Mouse (Mus musculus): ENCODE results near the gene Teddm1b. TPM values are rescaled to one million over a fixed set of nuclear protein-coding genes. Genes with fewer than 3 reads are reported as not detected.
"Not testable (repeated sequence)": the region's sequence is repeated elsewhere in the genome, so short reads cannot be mapped to it uniquely, and the experiment has no call there.

Teddm1b gene
- 0.46 and 0.49 TPM in 2 replicates for polyA plus RNA-seq (2015; fragmentation: Nextera tagmentation; extraction: Ambion mirVana)

DNA sequence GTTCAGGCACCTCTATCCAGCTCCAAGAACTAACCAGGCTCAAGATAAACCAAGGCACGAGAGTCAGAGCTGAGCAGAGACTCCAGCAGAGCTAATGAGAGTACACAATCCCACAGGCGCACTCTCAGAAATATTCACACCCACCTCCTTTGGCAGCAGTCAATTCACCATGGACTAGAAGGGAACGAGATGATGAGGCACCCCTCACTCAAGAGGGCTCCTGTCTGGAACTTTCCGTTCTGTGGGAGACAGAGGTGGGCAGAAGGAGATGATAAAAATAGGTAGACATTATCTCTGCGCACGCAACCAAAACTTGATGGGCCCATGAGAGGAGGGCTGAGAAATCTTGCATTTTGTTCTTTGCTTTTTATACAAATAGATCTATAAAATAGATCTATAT, at the start of gene Teddm1b:
Teddm1b (plus strand) TSS at position 301 of the 400 bp plus-strand sequence.
- ATAC-seq (ENCODE audit: insufficient number of reproducible peaks, low FRiP score, low TSS enrichment, low read depth) = no peak
- H3K9me3 ChIP-seq (replicated peaks) = no peaks in the 10 kb centered on the region
- 85% methylated on average over 6 of the region's 6 CpGs for WGBS
- no peaks in the 10 kb centered on the region for H3K27me3 ChIP-seq
- no peak within 1 kb of the TSS for H3K4me2 ChIP-seq (replicated peaks)
- H3K4me1 ChIP-seq = no peaks in the 10 kb centered on the region
- no peak within 1 kb of the TSS for H3K9ac ChIP-seq
- no peak within 1 kb of the TSS for H3K4me3 ChIP-seq (replicated peaks)
- H3K27ac ChIP-seq (replicated peaks) = no peak within 1 kb of the TSS
- H3K36me3 ChIP-seq = no peaks in the 10 kb centered on the region

DNA sequence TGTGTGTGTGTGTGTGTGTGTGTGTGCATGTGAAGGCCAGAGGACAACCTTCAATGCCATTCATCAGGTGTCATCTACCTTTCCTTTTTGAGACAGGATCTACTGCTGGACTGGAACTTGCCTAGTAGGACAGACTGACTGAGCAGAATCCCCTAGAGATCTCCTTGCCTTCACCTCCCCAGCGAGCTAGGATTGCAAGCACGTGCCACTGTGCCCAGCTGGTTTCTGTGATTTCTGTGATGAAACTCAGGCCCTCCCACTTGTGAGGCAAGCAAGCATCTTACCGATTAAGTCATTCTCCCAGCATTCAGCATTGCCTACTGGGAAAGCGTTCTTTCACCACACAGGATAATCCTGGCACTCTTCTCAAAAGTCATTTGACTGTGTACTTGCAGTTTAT, 43.4 kb upstream of the Teddm1b start:
- Histone ChIP-seq H3K36me3 (no peaks in the 10 kb centered on the region), H3K27me3 (no peaks in the 10 kb centered on the region), H3K9me3 (replicated peaks) (no peaks in the 10 kb centered on the region), H3K4me2 (replicated peaks) (no peak overlapping the region), H3K4me1 (no peaks in the 10 kb centered on the region), H3K27ac (replicated peaks) (no peak overlapping the region), H3K9ac (no peak overlapping the region), H3K4me3 (replicated peaks) (no peak overlapping the region)
- no peak for ATAC-seq (ENCODE audit: insufficient number of reproducible peaks, low FRiP score, low TSS enrichment, low read depth)
- WGBS = 65% methylated on average over 4 of the region's 4 CpGs

DNA sequence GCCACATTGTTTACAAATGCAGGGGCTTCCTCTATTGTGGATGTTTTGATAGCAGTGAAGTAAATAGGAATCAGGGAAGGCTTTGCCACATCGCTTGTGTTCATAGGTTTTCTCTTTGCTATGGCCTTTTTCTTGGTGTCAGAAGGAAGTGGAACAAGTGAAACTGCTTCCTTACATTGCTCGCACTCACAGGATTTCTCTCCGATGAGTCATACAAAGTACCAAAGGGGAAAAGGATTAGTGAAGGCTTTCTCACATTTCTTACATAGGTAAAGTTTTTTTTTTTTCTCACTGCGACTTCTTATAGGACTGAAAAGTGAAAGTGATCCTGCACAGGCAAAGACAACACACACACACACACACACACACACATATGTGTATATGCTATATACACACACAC, 38.1 kb upstream of the Teddm1b start:
- H3K9me3 ChIP-seq (replicated peaks) = no peaks in the 10 kb centered on the region
- H3K36me3 ChIP-seq = no peaks in the 10 kb centered on the region
- H3K4me3 ChIP-seq (replicated peaks) = no peak overlapping the region
- H3K27me3 ChIP-seq = no peaks in the 10 kb centered on the region
- WGBS = 58% methylated on average over 4 of the region's 4 CpGs
- no peaks in the 10 kb centered on the region for H3K4me1 ChIP-seq
- H3K27ac ChIP-seq (replicated peaks) = no peak overlapping the region
- ATAC-seq (ENCODE audit: insufficient number of reproducible peaks, low FRiP score, low TSS enrichment, low read depth) = no peak
- H3K9ac ChIP-seq = no peak overlapping the region
- H3K4me2 ChIP-seq (replicated peaks) = no peak overlapping the region

DNA sequence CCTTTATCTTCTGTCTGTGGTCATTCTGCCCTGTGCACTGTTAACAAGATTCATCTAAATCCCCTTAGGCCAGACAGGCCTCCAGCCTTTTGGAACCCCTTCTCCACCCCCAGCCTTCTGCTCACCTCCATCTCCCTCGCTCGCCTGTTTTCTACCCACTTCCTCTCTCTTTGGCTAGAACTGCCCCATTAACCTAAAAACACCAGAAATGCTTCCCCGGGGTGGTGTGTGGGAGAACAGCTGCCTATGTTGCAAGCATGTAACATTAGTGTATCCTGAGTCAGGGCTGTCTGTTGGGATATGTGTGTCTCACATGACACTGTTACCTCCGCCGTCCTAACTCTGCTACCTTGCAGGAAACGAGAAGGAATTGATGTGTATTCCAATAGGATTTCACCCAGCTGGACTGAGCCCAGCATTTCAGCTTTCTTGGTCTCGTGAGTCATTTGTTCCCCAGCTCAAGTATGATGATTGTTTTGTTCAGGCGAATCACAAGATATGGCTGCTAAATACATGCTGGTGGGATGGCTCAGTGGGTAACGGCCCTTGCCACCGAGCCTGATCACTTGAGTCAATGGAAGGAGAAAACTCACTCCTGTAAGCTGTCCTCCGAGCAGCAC, 31.9 kb upstream of the Teddm1b start:
- Histone ChIP-seq H3K4me2 (replicated peaks) (no peak overlapping the region), H3K4me1 (no peaks in the 10 kb centered on the region), H3K36me3 (no peaks in the 10 kb centered on the region), H3K9me3 (replicated peaks) (no peaks in the 10 kb centered on the region), H3K27ac (replicated peaks) (no peak overlapping the region), H3K9ac (no peak overlapping the region), H3K4me3 (replicated peaks) (no peak overlapping the region), H3K27me3 (no peaks in the 10 kb centered on the region)
- WGBS = 77% methylated on average over 11 of the region's 11 CpGs
- no peak for ATAC-seq (ENCODE audit: insufficient number of reproducible peaks, low FRiP score, low TSS enrichment, low read depth)

DNA sequence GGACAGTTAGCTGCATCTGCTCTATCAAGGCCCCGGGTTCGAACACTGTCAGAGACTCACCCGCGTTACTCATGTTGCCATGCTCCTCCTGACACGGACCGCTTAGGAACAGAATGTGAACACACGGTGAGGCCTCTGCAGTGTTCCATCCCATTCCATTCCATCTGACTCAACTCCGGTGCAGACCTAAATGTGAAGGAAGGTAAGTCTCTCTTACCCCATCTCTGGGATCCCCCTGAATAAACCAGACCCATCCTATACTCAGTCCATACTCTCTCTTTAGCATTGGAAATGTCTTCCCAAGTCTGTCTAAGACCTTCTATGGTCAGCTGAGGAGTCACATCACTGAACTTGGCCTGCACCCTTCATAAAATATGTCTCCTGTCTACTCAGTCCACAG, 30.1 kb upstream of the Teddm1b start, which contains the start of gene Rgsl1:
Rgsl1 (minus strand) TSS at position 101 of the 400 bp plus-strand sequence.
- no peak for ATAC-seq (ENCODE audit: insufficient number of reproducible peaks, low FRiP score, low TSS enrichment, low read depth)
- no peak within 1 kb of the TSS for H3K4me3 ChIP-seq (replicated peaks)
- 95% methylated on average over 8 of the region's 8 CpGs for WGBS
- no peaks in the 10 kb centered on the region for H3K9me3 ChIP-seq (replicated peaks)
- no peaks in the 10 kb centered on the region for H3K27me3 ChIP-seq
- H3K36me3 ChIP-seq = no peaks in the 10 kb centered on the region
- H3K4me2 ChIP-seq (replicated peaks) = no peak within 1 kb of the TSS
- H3K27ac ChIP-seq (replicated peaks) = no peak within 1 kb of the TSS
- H3K4me1 ChIP-seq = no peaks in the 10 kb centered on the region
- no peak within 1 kb of the TSS for H3K9ac ChIP-seq

DNA sequence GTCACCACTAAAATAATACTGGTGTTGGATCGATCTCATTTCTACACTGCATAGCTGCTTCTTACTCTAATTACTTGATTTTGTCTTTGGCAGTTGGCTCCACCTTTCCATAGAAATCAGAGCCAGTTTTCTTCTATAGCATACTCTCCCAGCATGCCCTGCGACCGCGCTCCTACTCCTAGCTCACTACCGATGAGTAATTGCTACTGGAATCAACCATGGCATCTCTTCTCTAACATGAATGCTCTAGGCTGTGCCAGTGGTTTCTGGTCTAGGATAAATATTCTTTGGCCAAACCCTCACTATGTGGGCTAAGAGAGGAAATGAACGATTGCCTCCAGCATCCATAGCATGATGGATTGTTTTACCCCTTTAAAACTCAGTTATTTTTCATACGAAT, 27.7 kb upstream of the Teddm1b start:
- H3K27ac ChIP-seq (replicated peaks) = no peak overlapping the region
- no peaks in the 10 kb centered on the region for H3K36me3 ChIP-seq
- H3K4me3 ChIP-seq (replicated peaks) = no peak overlapping the region
- H3K27me3 ChIP-seq = no peaks in the 10 kb centered on the region
- no peaks in the 10 kb centered on the region for H3K4me1 ChIP-seq
- H3K4me2 ChIP-seq (replicated peaks) = no peak overlapping the region
- no peaks in the 10 kb centered on the region for H3K9me3 ChIP-seq (replicated peaks)
- no peak for ATAC-seq (ENCODE audit: insufficient number of reproducible peaks, low FRiP score, low TSS enrichment, low read depth)
- H3K9ac ChIP-seq = no peak overlapping the region
- 81% methylated on average over 7 of the region's 7 CpGs for WGBS

DNA sequence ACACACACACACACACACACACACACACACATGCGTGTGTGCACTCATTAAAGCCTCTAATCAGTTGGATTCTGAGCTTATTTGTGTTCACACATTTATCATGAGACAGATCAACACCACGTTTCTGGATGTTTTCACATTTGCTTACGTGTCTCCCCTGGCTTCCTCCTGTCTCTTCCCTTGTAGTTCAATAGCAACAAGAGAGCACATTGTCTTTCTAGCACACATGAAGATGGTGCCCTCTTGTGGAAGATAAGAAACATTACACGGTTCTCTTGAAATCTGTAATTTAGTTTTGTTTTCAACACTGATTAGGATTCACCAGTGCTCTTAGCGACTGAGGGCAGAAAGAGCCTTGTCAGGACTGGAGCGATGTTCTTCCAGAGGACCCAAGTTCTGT, 27.3 kb upstream of the Teddm1b start:
- H3K9ac ChIP-seq = no peak overlapping the region
- H3K36me3 ChIP-seq = no peaks in the 10 kb centered on the region
- no peak; the same call in 1 of the 2 replicates for ATAC-seq (ENCODE audit: insufficient number of reproducible peaks, low FRiP score, low TSS enrichment, low read depth)
- no peaks in the 10 kb centered on the region for H3K4me1 ChIP-seq
- H3K27ac ChIP-seq (replicated peaks) = no peak overlapping the region
- 26% methylated on average over 6 of the region's 6 CpGs for WGBS
- no peaks in the 10 kb centered on the region for H3K27me3 ChIP-seq
- H3K9me3 ChIP-seq (replicated peaks) = no peaks in the 10 kb centered on the region
- no peak overlapping the region for H3K4me2 ChIP-seq (replicated peaks)
- no peak overlapping the region for H3K4me3 ChIP-seq (replicated peaks)

DNA sequence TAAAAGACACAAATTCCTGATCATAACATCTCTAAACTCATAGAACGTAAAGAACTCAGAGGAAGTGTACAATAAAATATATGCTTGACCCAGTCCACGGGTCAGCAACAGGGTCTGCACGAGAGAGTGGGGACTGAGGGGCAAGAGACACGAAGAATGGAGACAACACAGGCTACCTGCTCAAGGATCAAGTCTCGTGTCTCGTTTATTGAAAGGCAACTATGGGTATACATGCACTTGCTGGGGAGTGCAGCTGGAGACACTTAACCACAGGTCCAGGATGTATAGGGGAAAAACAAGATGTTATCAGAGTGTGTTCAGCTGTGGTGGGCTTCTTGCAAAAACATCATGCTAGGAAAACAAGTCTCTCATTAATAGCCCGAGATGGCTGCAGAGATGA, 21.4 kb upstream of the Teddm1b start:
- not testable (repeated sequence) for H3K9me3 ChIP-seq (replicated peaks); H3K36me3 ChIP-seq; H3K4me2 ChIP-seq (replicated peaks); H3K4me3 ChIP-seq (replicated peaks); H3K27ac ChIP-seq (replicated peaks); H3K4me1 ChIP-seq; ATAC-seq (ENCODE audit: insufficient number of reproducible peaks, low FRiP score, low TSS enrichment, low read depth); H3K27me3 ChIP-seq; H3K9ac ChIP-seq
- 73% methylated on average over 7 of the region's 7 CpGs for WGBS

DNA sequence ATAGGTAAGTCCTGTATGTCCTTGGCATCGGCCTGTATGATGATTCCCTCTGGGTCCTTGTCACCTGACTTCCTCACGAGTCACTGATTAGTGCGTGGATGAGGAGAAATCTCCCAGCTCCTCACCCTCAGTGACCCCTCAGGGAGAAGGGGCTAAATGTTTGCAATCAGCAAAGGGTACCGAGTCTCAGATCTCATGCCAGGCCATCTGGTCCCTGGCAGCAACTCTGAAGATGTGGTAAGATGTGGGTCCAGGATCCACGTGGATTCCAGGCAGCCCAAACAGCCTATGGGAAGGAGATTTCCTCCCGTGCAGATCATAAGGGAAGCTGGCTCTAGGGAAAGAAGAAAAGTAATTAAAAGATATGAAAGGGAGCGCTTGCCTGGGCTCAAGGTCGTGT, 18.2 kb upstream of the Teddm1b start:
- no peak for ATAC-seq (ENCODE audit: insufficient number of reproducible peaks, low FRiP score, low TSS enrichment, low read depth)
- Histone ChIP-seq H3K4me3 (replicated peaks) (no peak overlapping the region), H3K4me1 (no peaks in the 10 kb centered on the region), H3K27me3 (no peaks in the 10 kb centered on the region), H3K9me3 (replicated peaks) (no peaks in the 10 kb centered on the region), H3K27ac (replicated peaks) (no peak overlapping the region), H3K36me3 (no peaks in the 10 kb centered on the region), H3K9ac (no peak overlapping the region), H3K4me2 (replicated peaks) (no peak overlapping the region)
- WGBS = 58% methylated on average over 8 of the region's 8 CpGs

DNA sequence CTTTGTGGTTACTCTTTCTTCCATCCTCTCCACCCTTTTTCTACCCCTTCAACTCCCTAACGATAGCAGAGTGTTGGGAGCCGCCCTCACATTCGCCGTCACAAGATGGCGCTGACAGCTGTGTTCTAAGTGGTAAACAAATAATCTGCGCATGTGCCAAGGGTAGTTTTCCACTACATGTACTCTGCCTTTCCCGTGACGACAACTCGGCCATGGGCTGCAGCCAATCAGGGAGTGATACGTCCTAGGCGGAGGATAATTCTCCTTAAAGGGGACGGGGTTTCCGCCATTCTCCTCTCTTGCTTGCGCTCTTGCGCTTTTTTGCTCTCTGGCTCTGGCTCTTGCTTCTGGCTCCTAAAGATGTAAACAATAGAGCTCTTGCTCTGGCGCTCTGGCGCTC, 6.2 kb downstream of the Teddm1b start:
- not testable (repeated sequence) for H3K4me3 ChIP-seq (replicated peaks); H3K36me3 ChIP-seq; H3K27ac ChIP-seq (replicated peaks); H3K27me3 ChIP-seq; H3K4me1 ChIP-seq; H3K4me2 ChIP-seq (replicated peaks); H3K9ac ChIP-seq; ATAC-seq (ENCODE audit: insufficient number of reproducible peaks, low FRiP score, low TSS enrichment, low read depth); H3K9me3 ChIP-seq (replicated peaks)
- WGBS = 93% methylated on average over 17 of the region's 17 CpGs

DNA sequence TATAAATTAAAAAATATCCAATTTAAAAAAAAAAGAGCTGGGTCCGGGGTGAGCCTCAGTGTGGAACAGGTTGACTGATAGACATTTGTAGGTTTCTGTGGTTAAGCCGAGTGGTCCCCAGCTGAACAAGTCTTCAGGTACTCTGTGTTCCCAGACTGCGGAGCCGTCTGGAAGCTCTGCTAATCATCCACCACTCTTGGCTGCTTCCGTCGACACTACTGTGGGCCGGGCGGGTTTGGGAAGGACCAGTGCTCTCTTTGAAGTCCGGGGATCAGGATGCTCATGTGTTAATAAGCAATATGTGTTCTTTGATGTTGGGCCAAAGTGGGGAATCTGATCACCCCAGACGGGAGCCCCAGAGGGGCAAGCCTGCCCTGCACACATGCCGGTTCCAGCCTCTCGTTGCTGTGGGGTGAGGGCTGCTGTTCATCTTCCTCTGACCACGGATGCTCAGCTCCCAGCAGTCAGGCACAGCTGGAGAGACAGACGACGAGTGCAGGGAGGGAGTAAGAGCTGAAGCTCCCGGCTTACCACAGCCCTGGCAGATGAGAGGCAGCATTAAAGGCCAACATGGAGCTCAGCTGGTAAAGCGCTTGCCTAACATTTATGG, 12.0 kb downstream of the Teddm1b start:
- H3K9me3 ChIP-seq (replicated peaks) = no peaks in the 10 kb centered on the region
- 21% methylated on average over 17 of the region's 17 CpGs for WGBS
- ATAC-seq (ENCODE audit: insufficient number of reproducible peaks, low FRiP score, low TSS enrichment, low read depth) = no peak

DNA sequence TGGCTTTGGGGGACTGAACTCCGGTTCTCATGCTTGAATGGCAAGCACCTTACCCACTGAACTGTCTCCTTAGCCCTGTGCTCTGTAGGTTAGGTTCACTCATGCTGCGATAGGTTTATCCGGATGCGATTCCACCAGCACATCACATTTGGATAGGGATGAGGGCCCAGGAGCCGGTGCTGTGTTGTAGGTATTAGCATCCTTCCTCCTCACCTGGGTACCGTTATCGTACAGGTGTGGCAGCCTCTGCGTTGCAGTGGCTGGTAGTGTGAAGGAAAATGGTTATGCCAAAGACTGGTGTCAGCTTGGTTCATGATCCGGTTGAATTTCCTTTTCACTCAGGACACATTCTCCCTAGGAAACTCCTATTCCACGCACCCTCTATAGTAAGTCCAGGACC, 16.0 kb downstream of the Teddm1b start:
- Histone ChIP-seq H3K27me3 (0 out of 2 replicates have a peak, but pooled peaks cover 3% of the 10 kb centered on the region), H3K9ac (no peak overlapping the region), H3K4me1 (peaks cover 8% of the 10 kb centered on the region), H3K4me2 (replicated peaks) (no peak overlapping the region), H3K4me3 (replicated peaks) (no peak overlapping the region), H3K27ac (replicated peaks) (no peak overlapping the region), H3K9me3 (replicated peaks) (no peaks in the 10 kb centered on the region), H3K36me3 (no peaks in the 10 kb centered on the region)
- ATAC-seq (ENCODE audit: insufficient number of reproducible peaks, low FRiP score, low TSS enrichment, low read depth) = no peak
- WGBS = 91% methylated on average over 10 of the region's 10 CpGs

More for the DNA sequence above, 12.0 kb downstream of the Teddm1b start:
- Histone ChIP-seq H3K4me1 (peaks cover 7% of the 10 kb centered on the region), H3K27ac (replicated peaks) (no peak overlapping the region), H3K36me3 (no peaks in the 10 kb centered on the region), H3K9ac (no peak overlapping the region), H3K27me3 (0 out of 2 replicates have a peak, but pooled peaks cover 1% of the 10 kb centered on the region), H3K4me2 (replicated peaks) (no peak overlapping the region), H3K4me3 (replicated peaks) (no peak overlapping the region)
